Mouse (Mus musculus) bone marrow, adult 2 months (tissue): ENCODE data around the gene Camta2. TPM values are rescaled to one million over a fixed set of nuclear protein-coding genes. Genes with fewer than 3 reads are reported as not detected.
A peak's percentile ranks its signal among the peaks of the same experiment; 100 is the strongest.

ENCODE experiments used
- H3K27ac ChIP-seq: fragments of 200-500 bp; 2 replicates; pipeline ENCODE4 v1.5.1; 2012; ENCODE audit warnings: low read depth, mild to moderate bottlenecking, control low read depth, inconsistent platforms, low read length; ENCODE audit not compliant: control insufficient read depth, poor library complexity, insufficient read depth
- H3K4me1 ChIP-seq: fragments of 200-500 bp; 2 replicates; pipeline ENCODE4 v1.6.1; 2011; ENCODE audit warnings: low read length; ENCODE audit not compliant: control insufficient read depth, insufficient read depth
- H3K4me3 ChIP-seq: fragments of 200-500 bp; replicated peaks from 2 replicates; pipeline ENCODE3; 2011; ENCODE audit warnings: mild to moderate bottlenecking, low read depth, low read length, control low read depth; ENCODE audit not compliant: control insufficient read depth
- CTCF ChIP-seq: fragments of 200-500 bp; IDR thresholded peaks from 2 replicates; pipeline ENCODE4 v1.5.1; 2011; ENCODE audit warnings: low read length, control low read depth; ENCODE audit not compliant: control insufficient read depth, insufficient read depth
- POLR2A ChIP-seq: fragments of 200-500 bp; IDR thresholded peaks from 2 replicates; pipeline ENCODE4 v1.6.1; 2011; ENCODE audit warnings: low read depth, mild to moderate bottlenecking, control low read depth, low read length, borderline replicate concordance; ENCODE audit not compliant: control insufficient read depth
- WGBS: fragments of 180-500 bp; shearing (Covaris S2); methylation state at CpG from one replicate; pipeline ENCODE4 v1.1.7; 2018; 5-methylcytosine and 5-hydroxymethylcytosine counted together
- polyA plus RNA-seq: library from polyadenylated mRNA; stranded (reverse); fragments of >200 nt; gene quantifications from 2 replicates; pipeline ENCODE4 v1.2.4, GENCODE M21; 2011; ENCODE audit warnings: low replicate concordance; ENCODE audit not compliant: missing spikeins, insufficient read depth, insufficient read length

Camta2 gene
- polyA plus RNA-seq, 1 experiment, result 24.0 TPM

GRCm38 (mm10) chr11:70667271-70668150 is 20.4 kb downstream of the Camta2 start:
- Histone ChIP-seq H3K27ac (peak overlapping the region; percentile 30; the same call in 1 of the 2 replicates), H3K4me1 (no peaks in the 10 kb centered on the region; the same call in 1 of the 2 replicates), H3K4me3 (no peak overlapping the region)
- 54% methylated on average over 14 of the region's 14 CpGs for WGBS
- TF ChIP-seq POLR2A (no peak), CTCF (no peak)

- 95% methylated on average over 8 of the region's 8 CpGs for WGBS
- Histone ChIP-seq H3K4me1 (no peaks in the 10 kb centered on the region; the same call in 1 of the 2 replicates), H3K4me3 (no peak overlapping the region), H3K27ac (no peak overlapping the region)
- TF ChIP-seq CTCF, result no peak
- TF ChIP-seq POLR2A, result no peak
Observed at GRCm38 (mm10) chr11:70666687-70667086, 21.2 kb downstream of the Camta2 start.

GRCm38 (mm10) chr11:70664741-70665140 is 23.2 kb downstream of the Camta2 start:
- H3K4me3 ChIP-seq, result no peak overlapping the region
- no peaks in the 10 kb centered on the region; the same call in 1 of the 2 replicates for H3K4me1 ChIP-seq
- TF ChIP-seq POLR2A (no peak), CTCF (peak; percentile 41; the same call in 1 of the 2 replicates)
- WGBS, result 93% methylated on average over 9 of the region's 9 CpGs
- no peak overlapping the region for H3K27ac ChIP-seq

- Histone ChIP-seq H3K4me3 (no peak overlapping the region), H3K27ac (no peak overlapping the region), H3K4me1 (no peaks in the 10 kb centered on the region; the same call in 1 of the 2 replicates)
- WGBS, result 87% methylated on average over 6 of the region's 6 CpGs
- no peak for TF ChIP-seq CTCF
- no peak for TF ChIP-seq POLR2A
Observed at GRCm38 (mm10) chr11:70663957-70664356, 23.9 kb downstream of the Camta2 start.

GRCm38 (mm10) chr11:70663101-70663500 is 24.8 kb downstream of the Camta2 start:
- TF ChIP-seq CTCF, result no peak
- no peak for TF ChIP-seq POLR2A
- Histone ChIP-seq H3K4me1 (no peaks in the 10 kb centered on the region; the same call in 1 of the 2 replicates), H3K4me3 (no peak overlapping the region), H3K27ac (no peak overlapping the region)
- 87% methylated on average over 8 of the region's 8 CpGs for WGBS

GRCm38 (mm10) chr11:70660571-70660970 is 27.3 kb downstream of the Camta2 start:
- Histone ChIP-seq H3K4me1 (peaks cover 4% of the 10 kb centered on the region), H3K4me3 (no peak overlapping the region), H3K27ac (no peak overlapping the region)
- WGBS, result 88% methylated on average over 8 of the region's 8 CpGs
- TF ChIP-seq POLR2A (no peak), CTCF (no peak)

- WGBS, result 78% methylated on average over 8 of the region's 8 CpGs
- Histone ChIP-seq H3K4me1 (peaks cover 4% of the 10 kb centered on the region), H3K27ac (no peak overlapping the region), H3K4me3 (no peak overlapping the region)
- no peak for TF ChIP-seq CTCF
- TF ChIP-seq POLR2A, result no peak
Observed at GRCm38 (mm10) chr11:70658942-70659341, 29.0 kb downstream of the Camta2 start.

- Histone ChIP-seq H3K4me3 (no peak overlapping the region), H3K27ac (no peak overlapping the region), H3K4me1 (peaks cover 4% of the 10 kb centered on the region)
- 74% methylated on average over 5 of the region's 5 CpGs for WGBS
- TF ChIP-seq CTCF, result no peak
- no peak for TF ChIP-seq POLR2A
Observed at GRCm38 (mm10) chr11:70658521-70658920, 29.4 kb downstream of the Camta2 start.
